Mouse (Mus musculus): ENCODE results near the gene Pde10a. TPM values are rescaled to one million over a fixed set of nuclear protein-coding genes. Genes with fewer than 3 reads are reported as not detected.

Pde10a gene
- total RNA-seq, 4 experiments from 2014 or later: 42.6 to 73.9 (median 56.7) TPM

DNA sequence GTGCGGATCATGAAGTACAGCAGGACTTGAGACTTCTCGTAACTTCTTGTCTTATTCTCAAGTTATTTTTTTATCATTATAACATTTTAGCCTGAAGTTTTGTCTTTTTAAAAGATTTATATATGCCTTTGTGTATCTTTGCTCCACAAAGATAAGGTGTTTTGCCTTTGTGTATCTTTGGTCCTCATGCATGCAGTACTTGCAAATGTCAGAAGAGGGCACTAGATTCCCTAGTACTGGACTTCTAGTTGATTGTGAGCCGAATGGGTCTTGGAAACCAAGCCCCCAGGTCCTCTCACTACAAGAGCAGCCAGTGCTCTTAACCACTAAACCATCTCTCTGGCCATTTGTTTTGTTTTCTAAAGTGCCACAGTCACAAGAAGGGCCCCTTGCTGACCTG lies 55.2 kb downstream of the Pde10a start:
- DNase-seq (ENCODE audit: low spot score in 2 of 2): no peak

DNA sequence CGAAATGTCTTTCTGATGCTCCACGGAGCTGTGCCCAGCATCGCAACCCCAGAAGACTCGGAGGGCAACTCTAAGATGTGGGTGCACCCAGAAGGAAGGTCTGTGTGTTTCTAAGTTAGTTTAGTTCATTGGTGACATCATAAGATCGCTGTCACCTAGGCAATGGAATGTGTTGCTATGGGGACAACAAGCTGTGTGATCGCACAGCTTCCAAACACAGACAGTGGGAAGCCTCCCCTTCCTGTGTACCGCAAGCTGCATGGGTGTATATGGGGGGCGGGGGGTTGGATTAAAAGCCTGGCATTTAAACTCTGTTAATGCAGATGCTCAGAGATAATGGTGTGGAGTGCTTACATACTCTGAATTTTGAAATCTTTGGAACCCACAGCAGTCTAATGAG lies 56.4 kb downstream of the Pde10a start:
- DNase-seq (ENCODE audit: low spot score in 2 of 2): peak; percentile 28 to 34

DNA sequence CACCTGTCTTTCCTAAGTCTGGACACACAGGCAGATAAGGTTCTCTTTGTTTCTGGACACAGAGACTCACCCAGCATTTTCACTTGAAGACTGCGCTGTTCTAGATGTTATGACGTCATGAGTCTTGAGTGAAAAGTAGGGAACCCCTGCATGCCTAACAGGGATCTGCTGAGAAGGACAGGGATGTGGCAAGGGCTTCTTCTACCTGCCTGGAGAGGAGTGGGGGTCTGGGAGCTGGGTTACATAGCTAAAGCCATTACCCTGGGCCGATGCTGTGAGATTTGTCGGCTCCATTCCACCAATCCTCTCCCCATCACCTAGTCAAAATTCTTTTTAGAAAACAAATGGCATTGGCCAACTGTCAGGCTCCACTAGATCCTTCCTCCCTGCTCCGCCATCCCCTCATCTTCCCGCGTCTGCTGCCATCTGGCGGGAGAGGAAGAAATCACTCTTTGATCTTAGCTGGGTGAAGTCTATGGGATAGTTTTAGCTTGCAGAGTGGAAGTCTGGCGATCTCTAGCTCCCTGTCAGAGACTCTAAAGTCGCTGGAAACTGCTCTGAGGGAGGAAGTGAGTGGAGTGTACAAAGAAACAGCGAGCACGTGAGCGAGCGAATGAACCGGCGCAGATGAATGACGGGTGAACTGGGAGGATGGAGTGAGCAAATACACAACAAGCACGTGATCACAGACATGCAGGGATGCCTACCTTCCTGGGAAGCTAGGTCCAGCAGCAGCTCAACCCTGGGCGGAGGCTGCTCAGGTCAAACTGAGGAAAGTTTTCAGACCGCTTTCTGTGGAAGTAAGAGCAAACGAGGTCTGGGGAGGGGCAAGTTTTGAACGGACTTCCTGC lies 67.5 kb downstream of the Pde10a start:
- DNase-seq (ENCODE audit: low spot score in 2 of 2): peak; percentile 63 to 76

DNA sequence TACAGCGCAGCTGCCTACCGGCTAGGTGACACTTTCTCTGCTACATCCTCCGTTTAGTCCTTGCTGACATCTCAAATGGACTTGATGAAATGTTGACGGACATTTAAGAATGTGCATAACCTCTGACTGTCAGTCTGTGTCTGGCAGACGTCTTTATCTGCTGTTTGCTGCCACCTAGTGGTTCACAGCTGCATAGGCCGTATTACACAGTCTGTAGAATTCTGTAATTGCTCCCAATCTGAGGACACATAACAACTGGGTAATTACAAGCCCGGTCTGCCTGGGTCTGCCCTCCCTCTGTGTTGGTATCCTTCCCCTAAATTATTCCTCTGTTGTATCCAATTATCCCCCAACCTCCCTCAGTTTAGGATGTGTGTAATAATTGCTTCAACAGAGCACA lies 72.6 kb downstream of the Pde10a start:
- peak; percentile 56 to 77 for DNase-seq (ENCODE audit: low spot score in 2 of 2)

DNA sequence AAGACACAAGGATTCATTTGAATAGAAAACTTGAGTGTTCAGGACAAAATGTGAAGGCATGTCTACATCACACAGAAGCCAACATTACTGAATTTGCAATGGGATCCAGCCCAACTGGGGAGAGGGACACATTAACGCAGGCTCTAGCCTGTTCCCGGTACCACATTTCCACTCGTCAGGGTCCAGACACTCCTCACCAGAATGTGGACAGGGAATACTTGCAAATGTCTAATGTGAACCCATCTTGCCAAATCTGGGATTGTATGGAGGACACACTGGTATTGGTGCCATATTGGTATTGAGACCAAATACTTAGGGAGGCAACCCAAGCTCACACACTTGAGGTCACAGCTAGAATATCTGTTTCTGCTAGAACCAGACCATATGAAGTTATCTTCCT lies 77.8 kb downstream of the Pde10a start:
- DNase-seq (ENCODE audit: low spot score in 2 of 2): no peak

DNA sequence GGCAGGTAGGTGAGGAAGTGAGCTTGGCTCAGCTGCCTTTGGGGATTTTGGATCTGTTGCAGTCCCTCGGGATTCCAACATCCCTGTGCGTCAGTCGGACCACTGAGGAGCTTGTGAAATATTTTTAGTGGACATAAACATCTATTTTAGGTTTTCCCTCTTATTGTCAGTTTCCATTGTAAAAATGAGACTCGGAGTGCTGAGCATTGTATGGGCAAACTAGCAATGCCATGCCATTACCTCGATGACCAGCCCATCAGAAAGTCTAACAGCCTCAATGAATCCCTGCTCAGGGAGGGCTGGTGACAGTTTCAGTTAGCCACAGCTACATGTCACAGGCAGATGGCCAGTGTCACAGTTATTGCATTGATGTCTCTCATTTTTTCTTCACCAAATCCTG lies 80.7 kb downstream of the Pde10a start:
- no peak for DNase-seq (ENCODE audit: low spot score in 2 of 2)

DNA sequence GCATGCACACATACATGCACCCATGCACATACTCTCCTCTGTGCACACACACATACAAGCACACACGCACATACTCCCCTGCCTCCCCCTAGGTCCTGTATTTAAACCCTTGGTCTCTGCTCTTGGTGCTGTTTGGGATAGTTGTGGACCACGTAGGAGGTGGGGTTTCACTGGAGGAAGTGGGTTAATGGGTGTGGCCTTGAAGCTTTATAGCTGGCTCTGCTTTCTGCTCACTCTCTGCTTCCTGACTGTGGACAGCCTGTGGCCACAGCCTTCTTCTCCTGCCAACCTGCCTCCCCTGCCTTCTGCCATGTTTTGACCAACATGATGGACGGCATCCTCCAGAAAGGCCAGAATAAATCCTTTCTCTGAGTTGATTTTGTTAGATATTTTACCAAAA lies 81.5 kb downstream of the Pde10a start:
- no peak for DNase-seq (ENCODE audit: low spot score in 2 of 2)

DNA sequence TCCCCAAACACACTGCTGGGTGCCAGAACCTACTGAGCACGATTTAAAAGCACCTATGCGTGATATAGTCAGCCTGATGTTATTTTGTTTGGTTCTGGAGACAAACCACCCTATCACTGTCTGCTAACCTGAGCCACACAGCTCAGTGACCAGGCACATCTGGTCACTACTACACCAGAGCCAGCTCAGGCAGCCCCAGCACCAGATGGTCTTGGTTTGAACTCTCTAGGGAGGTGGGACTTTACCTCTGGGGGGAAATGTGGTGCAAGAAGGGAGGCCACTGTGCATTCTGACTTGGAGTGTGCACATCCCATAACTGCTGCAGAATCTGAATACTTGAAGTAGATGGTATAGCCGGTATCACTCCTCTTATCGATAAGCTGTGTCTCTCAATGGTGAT lies 86.7 kb downstream of the Pde10a start:
- no peak for DNase-seq (ENCODE audit: low spot score in 2 of 2)

DNA sequence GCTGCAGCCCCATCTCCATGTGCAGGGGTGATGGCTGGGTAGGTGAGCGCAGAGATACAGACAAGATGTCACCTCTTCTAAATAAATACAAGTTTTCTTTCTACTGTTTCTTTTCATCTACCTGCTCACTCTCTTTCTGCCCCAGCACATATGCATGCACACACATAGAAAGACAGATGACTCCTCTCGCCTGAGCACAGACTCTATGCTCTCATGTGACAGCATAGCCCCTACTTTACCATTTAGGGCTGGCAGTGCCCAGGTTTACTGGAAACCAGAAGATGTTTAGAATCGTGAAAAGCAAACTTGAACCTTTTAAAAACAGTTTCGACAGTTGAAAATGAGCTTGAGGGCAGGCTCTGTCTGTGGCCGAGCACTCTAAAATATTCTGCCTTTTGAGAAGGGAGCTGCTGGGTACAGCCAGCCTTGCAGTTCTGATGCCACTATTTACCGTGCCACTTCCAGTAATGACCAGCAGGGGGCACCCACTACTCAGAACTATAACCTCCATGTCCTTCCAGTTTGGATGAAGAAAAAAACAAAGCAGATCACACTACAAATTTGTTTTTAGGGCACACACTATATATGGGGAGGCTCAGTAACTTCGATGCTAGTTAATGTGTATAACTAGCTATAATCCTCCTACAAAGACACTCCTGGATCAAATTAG lies 88.8 kb downstream of the Pde10a start:
- peak; percentile 70 to 95 for DNase-seq (ENCODE audit: low spot score in 2 of 2)

DNA sequence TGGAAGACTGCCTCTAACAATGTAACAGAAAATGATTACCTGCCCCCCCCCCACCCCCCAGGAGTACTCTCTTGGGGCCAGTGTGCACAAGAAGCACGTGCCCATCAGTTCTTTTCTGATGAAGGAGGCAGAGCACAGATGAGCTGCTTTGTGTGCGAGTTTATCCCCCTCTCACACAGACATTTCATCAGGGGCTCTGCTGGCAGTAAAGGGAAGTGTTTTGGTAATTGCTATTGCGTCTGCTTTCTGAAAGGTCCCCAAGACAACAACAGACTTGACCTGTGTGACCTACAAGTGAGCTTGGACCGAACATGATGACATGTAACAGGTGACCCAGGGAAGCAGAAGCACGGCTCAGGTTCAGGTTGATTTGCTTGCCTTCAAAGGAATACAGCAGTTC lies 95.2 kb downstream of the Pde10a start:
- no peak for DNase-seq (ENCODE audit: low spot score in 2 of 2)

DNA sequence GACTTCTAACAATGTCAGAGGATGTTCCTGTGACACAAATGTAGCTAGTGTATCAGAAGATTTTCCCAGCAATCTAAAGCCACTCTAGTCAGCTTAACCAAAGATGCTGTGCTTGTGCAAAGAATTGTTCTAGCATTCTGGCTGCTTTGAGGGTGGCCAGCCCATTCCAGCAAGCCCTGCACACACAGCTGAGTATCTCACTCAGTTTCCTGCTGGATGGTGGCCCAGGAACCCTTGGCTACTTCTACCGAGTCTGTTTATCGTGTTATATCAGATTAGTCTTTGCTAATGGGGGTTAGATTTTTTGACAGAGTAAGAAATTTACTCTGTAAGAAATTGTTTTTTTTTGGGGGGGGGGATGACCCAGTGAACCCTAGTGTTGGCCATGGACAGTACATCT lies 95.9 kb downstream of the Pde10a start:
- no peak for DNase-seq (ENCODE audit: low spot score in 2 of 2)

DNA sequence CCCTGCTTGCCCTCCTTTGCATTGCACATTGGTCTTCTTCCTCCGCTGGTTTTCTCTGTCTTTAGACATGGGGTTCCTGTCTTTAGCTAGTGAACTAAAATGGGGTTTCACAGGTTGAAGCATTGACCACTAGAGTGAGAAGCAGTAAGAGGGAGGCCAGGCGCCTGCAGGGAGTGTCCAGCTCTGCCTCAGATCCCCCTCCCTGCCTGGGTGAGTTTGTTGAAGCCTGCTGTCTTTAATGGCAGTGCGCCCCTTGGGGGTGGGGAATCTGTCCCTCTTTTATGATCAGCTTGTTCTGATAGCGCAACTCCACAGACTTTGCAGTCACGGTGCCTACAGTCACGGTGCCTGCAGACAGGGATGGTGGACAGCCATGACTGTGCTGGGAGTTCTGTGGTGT lies 96.7 kb downstream of the Pde10a start:
- no peak for DNase-seq (ENCODE audit: low spot score in 2 of 2)

DNA sequence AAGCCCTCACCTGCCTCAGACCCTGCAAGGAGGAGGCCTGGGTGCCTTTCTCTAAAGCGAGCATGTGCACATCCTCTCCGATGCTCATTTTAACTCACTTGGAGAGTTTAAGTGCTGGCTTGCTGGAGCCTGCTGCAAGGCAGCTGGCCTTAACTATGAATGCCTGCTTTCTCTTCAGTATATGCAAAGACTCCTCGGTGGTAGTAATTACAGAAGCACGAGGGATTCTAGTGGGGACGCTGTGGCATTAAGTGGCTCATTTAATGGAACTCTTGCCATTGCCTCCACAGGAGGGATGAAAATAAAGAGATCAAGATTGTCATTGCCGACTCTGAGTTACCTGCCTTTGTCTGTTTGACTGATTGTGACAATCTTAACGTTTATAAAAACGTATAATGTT lies 101.2 kb downstream of the Pde10a start:
- no peak for DNase-seq (ENCODE audit: low spot score in 2 of 2)

DNA sequence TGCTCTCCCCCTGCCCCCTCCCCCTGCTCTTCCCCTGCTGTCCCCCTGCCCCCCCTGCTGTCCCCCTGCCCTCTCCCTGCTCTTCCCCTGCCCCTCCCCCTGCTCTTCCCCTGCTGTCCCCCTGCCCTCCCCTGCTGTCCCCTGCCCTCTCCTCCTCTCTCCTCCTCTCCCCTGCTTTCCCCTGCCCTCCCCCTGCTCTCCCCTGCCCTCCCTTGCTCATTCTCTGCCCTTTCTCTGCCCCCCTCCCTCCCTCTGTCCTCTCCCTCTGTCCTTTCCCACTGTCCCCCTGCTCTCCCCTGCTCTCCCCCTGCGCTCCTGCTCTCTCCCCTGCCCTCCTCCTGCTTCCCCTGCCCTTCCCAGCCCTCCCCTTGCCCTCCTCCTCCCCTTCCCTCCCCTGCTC lies 106.5 kb downstream of the Pde10a start:
- no peak for DNase-seq (ENCODE audit: low spot score in 2 of 2)

DNA sequence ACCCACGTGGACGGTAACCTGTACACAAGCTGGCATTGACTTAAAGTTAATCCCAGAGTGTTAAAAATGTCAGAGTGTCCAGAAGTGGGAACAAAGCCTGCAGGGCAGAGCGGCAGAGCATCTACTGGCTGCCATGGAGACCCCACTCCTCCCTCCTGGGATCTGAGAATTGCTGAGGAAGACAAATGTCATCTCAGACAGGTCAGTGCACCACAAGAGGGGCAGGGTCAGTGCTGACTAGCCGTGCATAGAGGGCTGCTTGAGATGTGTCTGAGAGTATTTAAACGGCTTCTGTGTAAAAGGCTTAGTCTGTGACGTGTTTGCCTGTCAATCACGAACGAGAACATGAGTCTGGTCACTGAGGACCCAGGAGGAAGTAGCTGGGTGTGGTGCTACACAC lies 108.4 kb downstream of the Pde10a start:
- DNase-seq (ENCODE audit: low spot score in 2 of 2): no peak

DNA sequence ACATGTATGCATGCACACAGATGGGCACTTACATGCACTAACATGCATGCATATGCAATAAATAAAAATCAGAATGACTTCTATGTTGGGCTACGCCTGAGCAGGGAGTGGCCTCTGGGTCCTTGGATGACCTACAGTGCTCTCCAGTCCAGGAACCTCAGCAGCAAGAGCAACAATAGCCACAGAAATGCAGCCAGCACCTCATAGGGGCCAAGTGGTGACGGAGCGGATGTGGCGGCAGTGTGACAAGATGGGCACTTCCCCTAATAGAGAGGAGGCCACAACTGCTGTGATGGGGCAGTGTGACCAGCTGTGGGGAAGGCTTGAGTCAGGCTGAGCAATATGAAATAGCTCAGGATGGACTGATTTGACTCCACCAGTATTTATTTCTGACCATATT lies 109.3 kb downstream of the Pde10a start:
- DNase-seq (ENCODE audit: low spot score in 2 of 2): no peak

DNA sequence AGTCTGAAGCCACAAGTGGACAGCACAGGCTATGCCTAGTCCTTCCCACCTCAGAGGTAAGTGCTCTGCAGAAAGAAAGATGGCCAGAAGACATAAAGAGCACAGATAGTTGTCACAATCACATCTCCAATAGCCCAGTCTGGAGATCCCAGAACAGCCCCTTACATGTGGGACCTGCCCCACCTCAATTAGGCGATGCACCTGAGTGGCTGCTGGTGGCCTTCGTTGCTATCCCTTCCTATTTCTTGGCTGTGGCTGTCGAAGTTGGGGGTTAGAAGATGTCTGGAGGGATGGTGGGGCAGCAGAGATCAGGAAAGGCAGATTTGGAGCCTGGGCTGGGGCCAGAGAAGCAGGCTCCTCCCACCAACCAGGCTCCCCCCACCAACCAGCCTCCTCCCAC lies 111.1 kb downstream of the Pde10a start:
- no peak for DNase-seq (ENCODE audit: low spot score in 2 of 2)

DNA sequence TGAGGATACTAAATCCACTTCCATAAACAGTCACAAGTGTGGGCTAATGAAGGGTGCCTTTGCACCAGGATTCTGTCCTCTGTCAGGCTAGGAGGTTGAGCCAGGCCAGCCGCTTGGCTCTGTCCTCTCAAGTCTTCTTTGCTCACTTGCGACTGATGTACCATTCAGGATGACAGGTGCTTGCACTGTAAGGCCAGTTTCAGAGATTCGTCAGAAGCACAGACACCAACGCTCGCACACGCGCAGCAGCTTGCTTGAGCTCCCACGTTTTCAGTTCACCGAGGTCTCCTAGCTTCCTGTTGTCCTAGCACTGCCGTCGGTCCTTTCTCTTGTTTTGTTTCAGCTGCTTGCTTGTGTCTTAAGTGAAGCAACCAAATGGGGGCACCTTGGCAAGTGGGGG lies 111.5 kb downstream of the Pde10a start:
- DNase-seq (ENCODE audit: low spot score in 2 of 2): no peak

DNA sequence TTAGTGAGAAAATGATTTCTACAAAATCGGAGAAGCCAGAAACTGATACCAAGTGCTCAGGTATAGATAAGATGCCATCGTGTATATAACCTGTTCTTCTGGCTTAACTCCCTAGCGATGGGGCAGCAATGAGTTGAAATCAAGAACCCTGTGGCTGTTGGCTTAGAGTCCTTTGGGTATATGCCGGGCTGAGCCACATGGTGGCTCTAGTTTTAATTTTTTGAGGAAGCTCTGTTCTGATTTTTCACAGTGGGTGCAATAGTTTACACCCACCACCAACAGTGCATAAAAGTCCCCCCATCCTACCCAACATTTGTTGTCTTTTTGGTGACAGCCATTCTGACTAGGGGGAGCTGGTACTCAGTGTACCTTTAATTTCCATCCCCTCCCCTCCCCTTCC lies 112.0 kb downstream of the Pde10a start:
- no peak for DNase-seq (ENCODE audit: low spot score in 2 of 2)

DNA sequence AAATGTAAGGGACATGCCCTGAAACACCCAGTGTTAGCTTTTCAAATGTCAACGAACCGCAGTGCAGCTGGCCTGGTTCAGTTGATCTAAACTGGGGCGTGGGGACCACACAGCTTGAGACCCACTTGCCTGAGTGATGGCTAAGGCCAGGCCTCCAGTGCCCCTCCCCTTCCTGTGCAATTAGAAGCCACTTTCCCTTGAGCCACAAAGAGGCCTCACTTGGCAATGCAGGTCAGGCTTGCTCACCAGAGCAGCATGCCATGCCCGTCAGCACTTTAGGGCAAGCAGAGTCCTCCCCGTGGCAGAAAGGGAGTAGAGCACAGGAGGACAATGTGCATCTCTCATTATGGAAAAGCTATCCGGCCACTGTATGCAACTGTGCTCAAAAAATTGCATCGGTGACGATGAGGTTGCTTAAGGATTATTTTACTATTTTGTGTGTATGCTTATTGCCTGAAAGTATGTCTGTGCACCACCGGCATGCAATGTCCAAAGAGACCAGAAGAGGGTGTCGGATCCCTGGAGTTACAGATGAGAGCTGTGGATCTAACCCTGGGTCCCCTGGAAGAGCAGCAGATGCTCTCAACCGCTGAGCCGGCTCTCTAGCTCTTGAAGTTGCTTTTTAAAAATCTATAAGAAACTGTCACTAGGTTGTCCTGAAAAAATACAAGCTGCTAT lies 114.7 kb downstream of the Pde10a start:
- no peak for DNase-seq (ENCODE audit: low spot score in 2 of 2)

DNA sequence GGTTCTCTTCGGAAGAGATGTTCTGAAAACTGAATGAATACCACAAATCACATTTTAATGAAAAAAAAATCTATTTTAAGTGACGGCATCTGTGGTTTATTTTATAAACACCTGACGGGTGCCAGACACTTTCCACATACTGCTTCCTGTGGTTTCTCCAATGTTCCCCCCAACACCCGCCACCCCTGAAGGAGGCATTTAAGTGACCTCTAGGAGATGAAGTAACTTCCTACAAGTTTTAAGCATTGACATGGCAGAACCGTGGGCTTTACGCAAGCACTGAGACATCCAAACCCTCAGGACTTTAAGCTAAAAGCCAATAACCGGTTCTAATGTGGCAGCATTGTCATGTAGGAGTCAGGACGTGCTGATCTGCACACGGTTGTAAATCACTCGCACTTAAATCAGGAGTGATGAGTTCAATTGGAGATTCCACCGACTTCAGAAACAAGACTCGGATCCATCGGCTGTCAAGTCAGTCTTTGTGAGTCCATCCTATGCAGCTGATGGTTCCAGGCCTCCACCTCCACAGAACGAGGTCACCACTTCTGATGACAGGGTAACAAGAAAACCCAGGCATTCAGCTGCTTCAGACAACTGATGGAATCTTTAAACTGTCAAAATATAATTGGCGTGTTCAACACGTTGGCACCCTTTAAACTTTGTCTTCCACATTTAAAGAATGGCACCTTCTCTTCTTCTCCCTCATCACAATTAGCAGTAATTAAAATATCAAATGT lies 115.7 kb downstream of the Pde10a start:
- DNase-seq (ENCODE audit: low spot score in 2 of 2): no peak

DNA sequence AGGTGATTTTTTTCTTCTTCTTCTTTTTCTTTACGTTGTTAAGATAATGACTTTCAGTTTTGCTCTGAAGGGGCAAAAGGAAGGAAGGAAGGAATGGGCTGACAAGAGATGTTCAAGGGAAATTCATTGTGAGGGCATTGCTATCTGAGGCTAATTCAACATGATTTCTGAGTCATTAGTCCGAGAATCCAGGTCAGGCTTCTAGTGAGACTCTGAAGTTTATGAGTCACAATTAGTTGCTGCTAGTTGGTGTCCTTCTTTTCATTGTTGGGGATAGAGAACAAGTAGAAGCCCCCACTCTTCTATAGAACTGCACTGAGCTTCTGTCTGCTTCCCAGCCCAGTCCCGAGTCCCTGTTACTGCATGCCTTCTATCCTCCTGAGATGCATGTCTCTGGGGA lies 116.3 kb downstream of the Pde10a start:
- no peak for DNase-seq (ENCODE audit: low spot score in 2 of 2)

Data from layer of hippocampus, adult 8-10 months (tissue).